Mouse (Mus musculus): ENCODE results near the gene Ankrd34a. TPM values are rescaled to one million over a fixed set of nuclear protein-coding genes. Genes with fewer than 3 reads are reported as not detected.

Gene Ankrd34a
- total and polyA plus RNA-seq, 2 experiments from 2014 or later: 15.3 to 29.6 TPM

- 87% methylated on average over 19 of the region's 19 CpGs for whole genome bisulfite sequencing
- Histone ChIP-seq H3K9me3 (ENCODE audit: low read length) (no peaks in the 10 kb centered on the region), H3K4me2 (ENCODE audit: low read depth, low read length) (no peak overlapping the region), H3K9ac (replicated peaks; ENCODE audit: low read length) (no peak overlapping the region), H3K27ac (no peak overlapping the region), H3K4me3 (ENCODE audit: low read length) (no peak overlapping the region), H3K4me1 (ENCODE audit: insufficient read depth, low read length) (0 out of 2 replicates have a peak, but pooled peaks cover 4% of the 10 kb centered on the region), H3K36me3 (ENCODE audit: insufficient read depth, low read length) (no peaks in the 10 kb centered on the region), H3K27me3 (ENCODE audit: insufficient read depth, low read length) (no peaks in the 10 kb centered on the region)
- TF ChIP-seq CTCF (IDR thresholded peaks at IDR 0.05; ENCODE audit: low read depth): no peak
- ATAC-seq (no peak), DNase-seq (ENCODE audit: low spot score) (no peak)
Measured at GRCm38 (mm10) chr3:96573611-96574511, 22.6 kb upstream of the Ankrd34a start.

GRCm38 (mm10) chr3:96575272-96575984, 21.0 kb upstream of the Ankrd34a start:
- Histone ChIP-seq H3K4me3 (ENCODE audit: low read length) (no peak overlapping the region), H3K9ac (replicated peaks; ENCODE audit: low read length) (no peak overlapping the region), H3K27ac (peak overlapping the region; percentile 78; the same call in 1 of the 2 replicates), H3K4me1 (ENCODE audit: insufficient read depth, low read length) (0 out of 2 replicates have a peak, but pooled peaks cover 4% of the 10 kb centered on the region), H3K9me3 (ENCODE audit: low read length) (no peaks in the 10 kb centered on the region), H3K4me2 (ENCODE audit: low read depth, low read length) (no peak overlapping the region), H3K27me3 (ENCODE audit: insufficient read depth, low read length) (no peaks in the 10 kb centered on the region), H3K36me3 (ENCODE audit: insufficient read depth, low read length) (no peaks in the 10 kb centered on the region)
- WGBS: 79% methylated on average over 8 of the region's 8 CpGs
- ATAC-seq: no peak
- no peak for DNase-seq (ENCODE audit: low spot score)
- TF ChIP-seq CTCF (IDR thresholded peaks at IDR 0.05; ENCODE audit: low read depth): no peak

- H3K27me3 ChIP-seq (ENCODE audit: insufficient read depth, low read length): no peaks in the 10 kb centered on the region
- H3K9me3 ChIP-seq (ENCODE audit: low read length): no peaks in the 10 kb centered on the region
- H3K4me2 ChIP-seq (ENCODE audit: low read depth, low read length): peak overlapping the region; percentile 27; the same call in 1 of the 2 replicates
- ATAC-seq (no peak), DNase-seq (ENCODE audit: low spot score) (no peak)
- H3K4me1 ChIP-seq (ENCODE audit: insufficient read depth, low read length): 0 out of 2 replicates have a peak, but pooled peaks cover 4% of the 10 kb centered on the region
- WGBS: 56% methylated on average over 14 of the region's 14 CpGs
- H3K4me3 ChIP-seq (ENCODE audit: low read length): no peak overlapping the region
- H3K9ac ChIP-seq (replicated peaks; ENCODE audit: low read length): no peak overlapping the region
- no peak for TF ChIP-seq CTCF (IDR thresholded peaks at IDR 0.05; ENCODE audit: low read depth)
- no peaks in the 10 kb centered on the region for H3K36me3 ChIP-seq (ENCODE audit: insufficient read depth, low read length)
- H3K27ac ChIP-seq: peak overlapping the region; percentile 78
Measured at GRCm38 (mm10) chr3:96576005-96576658, 20.3 kb upstream of the Ankrd34a start.

DNA sequence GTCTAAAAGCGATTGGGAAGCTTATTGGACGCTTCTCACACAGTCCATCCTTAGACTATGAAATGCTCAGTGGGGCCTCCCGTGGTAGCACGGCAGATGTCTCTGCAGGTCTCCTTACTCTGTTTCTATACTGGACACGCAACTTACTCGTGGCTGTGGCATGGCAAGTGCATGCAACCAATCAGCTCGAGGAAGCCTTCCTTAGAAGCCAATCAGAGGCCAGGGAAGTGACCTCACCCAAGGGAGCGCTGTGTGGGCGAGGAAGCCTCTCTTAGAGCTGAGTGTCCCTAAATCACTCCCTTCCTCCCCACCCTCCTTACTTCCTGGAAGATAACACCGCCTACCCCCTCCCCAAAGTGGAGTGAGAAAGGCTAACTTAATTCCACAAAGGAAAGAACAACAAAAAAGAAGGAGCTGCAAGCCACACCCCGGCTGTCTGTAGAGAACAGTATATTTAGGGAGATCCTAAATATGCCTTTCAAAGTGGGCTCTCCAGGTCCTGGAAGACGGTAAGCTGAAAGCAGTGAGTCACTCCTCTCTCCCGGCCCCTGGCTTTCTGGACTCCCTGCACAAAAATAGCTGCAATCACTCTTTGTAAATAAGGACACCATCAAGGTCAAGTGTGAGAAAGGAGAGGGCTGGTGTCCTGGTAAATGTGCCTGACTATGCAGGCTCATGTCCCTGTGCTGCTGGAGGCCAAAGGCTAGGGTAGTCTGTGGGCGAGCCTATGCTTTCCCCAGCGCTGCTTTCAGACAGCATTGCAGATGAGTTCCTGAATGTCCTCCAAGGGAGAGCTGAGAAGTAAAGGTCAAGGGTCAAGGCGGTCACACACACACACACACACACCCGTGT, 19.5 kb upstream of the Ankrd34a start, which contains the start of gene Gm16253:
Gene Gm16253 (plus strand): TSS at position 295 of the 852 bp plus-strand sequence.
- peak; percentile 92 for ATAC-seq
- DNase-seq (ENCODE audit: low spot score): peak; percentile 91
- peak within 1 kb of the TSS; percentile 28; the same call in 1 of the 2 replicates for H3K9ac ChIP-seq (replicated peaks; ENCODE audit: low read length)
- H3K4me2 ChIP-seq (ENCODE audit: low read depth, low read length): peak within 1 kb of the TSS; percentile 27; the same call in 1 of the 2 replicates
- TF ChIP-seq CTCF (IDR thresholded peaks at IDR 0.05; ENCODE audit: low read depth): peak; percentile 19; the same call in 1 of the 2 replicates
- 0 out of 2 replicates have a peak, but pooled peaks cover 4% of the 10 kb centered on the region for H3K4me1 ChIP-seq (ENCODE audit: insufficient read depth, low read length)
- H3K4me3 ChIP-seq (ENCODE audit: low read length): no peak within 1 kb of the TSS
- no peaks in the 10 kb centered on the region for H3K27me3 ChIP-seq (ENCODE audit: insufficient read depth, low read length)
- no peaks in the 10 kb centered on the region for H3K9me3 ChIP-seq (ENCODE audit: low read length)
- 25% methylated on average over 17 of the region's 17 CpGs for WGBS
- no peaks in the 10 kb centered on the region for H3K36me3 ChIP-seq (ENCODE audit: insufficient read depth, low read length)
- peak within 1 kb of the TSS; percentile 78 for H3K27ac ChIP-seq

- Histone ChIP-seq H3K4me3 (ENCODE audit: low read length) (no peak overlapping the region), H3K36me3 (ENCODE audit: insufficient read depth, low read length) (no peaks in the 10 kb centered on the region), H3K4me2 (ENCODE audit: low read depth, low read length) (no peak overlapping the region), H3K27me3 (ENCODE audit: insufficient read depth, low read length) (no peaks in the 10 kb centered on the region), H3K9ac (replicated peaks; ENCODE audit: low read length) (no peak overlapping the region), H3K9me3 (ENCODE audit: low read length) (no peaks in the 10 kb centered on the region), H3K4me1 (ENCODE audit: insufficient read depth, low read length) (0 out of 2 replicates have a peak, but pooled peaks cover 4% of the 10 kb centered on the region), H3K27ac (peak overlapping the region; percentile 78)
- no peak for ATAC-seq
- WGBS: 74% methylated on average over 4 of the region's 4 CpGs
- DNase-seq (ENCODE audit: low spot score): no peak
- no peak for TF ChIP-seq CTCF (IDR thresholded peaks at IDR 0.05; ENCODE audit: low read depth)
Measured at GRCm38 (mm10) chr3:96577566-96577965, 18.9 kb upstream of the Ankrd34a start.
